Mouse (Mus musculus) forebrain, embryonic 10.5 days (tissue): ENCODE results near the gene Tspan9. TPM values are rescaled to one million over a fixed set of nuclear protein-coding genes. Genes with fewer than 3 reads are reported as not detected.

ENCODE experiments used
- DNase-seq: peaks from one replicate; pipeline ENCODE4 v3.0.0-alpha.2; 2017; ENCODE audit warnings: low spot score; ENCODE audit errors: extremely low spot score
- H3K27ac ChIP-seq: fragments of 300-500 bp; sonication (generic); 2 replicates; pipeline ENCODE4 v1.5.1; 2016; ENCODE audit warnings: mild to moderate bottlenecking
- H3K27me3 ChIP-seq: fragments of 300-500 bp; sonication (generic); 2 replicates; pipeline ENCODE4 v1.6.1; 2016; ENCODE audit warnings: mild to moderate bottlenecking; ENCODE audit not compliant: poor library complexity, severe bottlenecking
- H3K36me3 ChIP-seq: fragments of 300-500 bp; sonication (generic); replicated peaks from 2 replicates; pipeline ENCODE4 v1.6.1; 2016; ENCODE audit warnings: mild to moderate bottlenecking, moderate library complexity
- H3K4me1 ChIP-seq: fragments of 300-500 bp; sonication (generic); 2 replicates; pipeline ENCODE4 v1.6.1; 2016
- H3K4me3 ChIP-seq: fragments of 300-500 bp; sonication (generic); 2 replicates; pipeline ENCODE4 v1.5.1; 2016; ENCODE audit warnings: mild to moderate bottlenecking, moderate library complexity
- H3K9me3 ChIP-seq: fragments of 300-500 bp; sonication (generic); 2 replicates; pipeline ENCODE4 v1.6.1; 2016; ENCODE audit warnings: mild to moderate bottlenecking, moderate library complexity
- WGBS: fragments of 180-500 bp; shearing (Covaris S2); methylation state at CpG from one replicate; pipeline ENCODE4 v1.1.7; 2016; 5-methylcytosine and 5-hydroxymethylcytosine counted together
- polyA plus RNA-seq: library from polyadenylated mRNA; unstranded; fragments of >200 nt; fragmentation: Nextera tagmentation; extraction: Ambion mirVana; gene quantifications from 2 replicates; pipeline ENCODE4 v1.2.1, GENCODE M21; 2016

Tspan9 gene
- polyA plus RNA-seq, 1 experiment from 2014 or later, result 39.4 TPM

- no peaks in the 10 kb centered on the region for H3K27me3 ChIP-seq
- 88% methylated on average over 15 of the region's 15 CpGs for WGBS
- no peak overlapping the region for H3K4me3 ChIP-seq
- no peaks in the 10 kb centered on the region for H3K9me3 ChIP-seq
- H3K4me1 ChIP-seq, result peaks cover 27% of the 10 kb centered on the region
- no peaks in the 10 kb centered on the region for H3K36me3 ChIP-seq
- no peak overlapping the region for H3K27ac ChIP-seq
- DNase-seq, result no peak
Measured at GRCm38 (mm10) chr6:128093856-128094628, 49.4 kb downstream of the Tspan9 start.

- Histone ChIP-seq H3K4me1 (peaks cover 41% of the 10 kb centered on the region), H3K27me3 (no peaks in the 10 kb centered on the region), H3K27ac (no peak overlapping the region), H3K9me3 (no peaks in the 10 kb centered on the region), H3K36me3 (no peaks in the 10 kb centered on the region), H3K4me3 (no peak overlapping the region)
- DNase-seq, result no peak
- WGBS, result 91% methylated on average over 5 of the region's 5 CpGs
Measured at GRCm38 (mm10) chr6:128092621-128093020, 50.8 kb downstream of the Tspan9 start.

DNA sequence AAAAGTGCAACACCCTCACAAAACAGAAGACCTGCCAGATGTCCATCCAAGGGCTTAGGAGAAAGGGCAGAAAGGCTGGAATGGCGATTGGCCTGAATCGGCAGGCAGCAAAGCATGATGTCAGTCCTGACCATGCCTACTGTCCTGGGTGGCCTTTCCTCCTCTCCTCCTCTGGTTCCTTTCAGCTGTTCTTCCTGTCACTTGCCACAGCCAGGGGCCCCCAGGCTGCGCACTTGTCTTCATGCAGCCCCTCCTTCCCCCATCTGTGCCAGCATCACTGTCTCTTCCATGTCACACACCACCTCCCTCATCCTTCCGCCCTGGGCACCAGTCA is 51.6 kb downstream of the Tspan9 start:
- no peak overlapping the region for H3K27ac ChIP-seq
- H3K4me1 ChIP-seq, result peaks cover 49% of the 10 kb centered on the region
- no peaks in the 10 kb centered on the region for H3K27me3 ChIP-seq
- DNase-seq, result no peak
- 94% methylated on average over 4 of the region's 4 CpGs for WGBS
- no peak overlapping the region for H3K4me3 ChIP-seq
- H3K36me3 ChIP-seq, result no peaks in the 10 kb centered on the region
- no peaks in the 10 kb centered on the region for H3K9me3 ChIP-seq

GRCm38 (mm10) chr6:128090985-128091832 is 52.2 kb downstream of the Tspan9 start:
- peaks cover 55% of the 10 kb centered on the region for H3K4me1 ChIP-seq
- no peaks in the 10 kb centered on the region for H3K9me3 ChIP-seq
- 25% methylated on average over 6 of the region's 6 CpGs for WGBS
- H3K36me3 ChIP-seq, result no peaks in the 10 kb centered on the region
- H3K4me3 ChIP-seq, result no peak overlapping the region
- H3K27ac ChIP-seq, result peak overlapping the region; percentile 76
- peak; percentile 69 for DNase-seq
- H3K27me3 ChIP-seq, result no peaks in the 10 kb centered on the region

GRCm38 (mm10) chr6:128089770-128090702 is 53.4 kb downstream of the Tspan9 start:
- no peak for DNase-seq
- Histone ChIP-seq H3K36me3 (no peaks in the 10 kb centered on the region), H3K4me3 (no peak overlapping the region), H3K4me1 (peaks cover 63% of the 10 kb centered on the region), H3K27ac (peak overlapping the region; percentile 51), H3K9me3 (no peaks in the 10 kb centered on the region), H3K27me3 (no peaks in the 10 kb centered on the region)
- WGBS, result 76% methylated on average over 13 of the region's 13 CpGs

DNA sequence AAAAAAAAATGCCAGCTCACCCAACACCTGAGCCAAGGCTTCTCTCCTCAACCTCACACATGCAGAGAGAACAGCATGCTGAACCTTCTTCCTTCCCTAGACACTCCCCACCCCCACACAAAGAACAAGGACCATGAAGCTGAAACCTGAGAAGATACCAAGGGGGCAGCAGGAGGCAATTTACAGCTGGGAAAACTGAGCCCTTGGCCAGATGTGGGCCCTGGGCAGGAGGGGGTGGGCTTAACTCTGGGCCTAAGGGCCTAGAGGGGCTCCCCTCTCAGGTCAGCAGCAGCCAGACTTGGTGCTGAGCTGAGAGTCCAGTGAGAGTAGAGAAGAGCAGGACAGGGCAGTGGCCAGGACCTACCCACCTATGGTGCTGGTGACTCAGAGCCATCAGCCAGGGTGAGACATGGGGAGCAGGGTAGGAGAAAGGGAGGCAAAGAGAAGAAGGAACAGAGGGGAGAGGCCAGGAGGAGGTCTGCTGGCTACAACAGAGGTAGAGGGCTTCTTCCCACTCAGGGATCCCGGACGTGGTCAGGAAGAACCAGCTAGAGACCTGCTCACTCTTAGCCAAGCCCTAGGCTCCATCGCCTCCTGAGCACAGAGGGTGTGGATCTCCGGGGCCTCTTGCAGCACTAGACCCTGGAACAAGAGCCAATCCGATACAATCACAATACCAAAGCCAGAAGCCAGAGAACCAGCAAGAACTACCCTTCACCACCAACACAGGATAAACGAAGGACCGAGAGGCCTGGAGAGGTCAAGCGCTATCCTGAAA is 54.5 kb downstream of the Tspan9 start:
- Histone ChIP-seq H3K9me3 (no peaks in the 10 kb centered on the region), H3K27ac (peak overlapping the region; percentile 71), H3K27me3 (no peaks in the 10 kb centered on the region), H3K4me1 (peaks cover 65% of the 10 kb centered on the region), H3K4me3 (no peak overlapping the region), H3K36me3 (no peaks in the 10 kb centered on the region)
- 81% methylated on average over 8 of the region's 8 CpGs for WGBS
- DNase-seq, result no peak

- WGBS, result 71% methylated on average over 9 of the region's 9 CpGs
- no peak for DNase-seq
- H3K9me3 ChIP-seq, result no peaks in the 10 kb centered on the region
- H3K27me3 ChIP-seq, result no peaks in the 10 kb centered on the region
- H3K4me3 ChIP-seq, result no peak overlapping the region
- no peaks in the 10 kb centered on the region for H3K36me3 ChIP-seq
- peak overlapping the region; percentile 67 for H3K27ac ChIP-seq
- H3K4me1 ChIP-seq, result peaks cover 54% of the 10 kb centered on the region
Measured at GRCm38 (mm10) chr6:128085488-128086066, 57.8 kb downstream of the Tspan9 start.

DNA sequence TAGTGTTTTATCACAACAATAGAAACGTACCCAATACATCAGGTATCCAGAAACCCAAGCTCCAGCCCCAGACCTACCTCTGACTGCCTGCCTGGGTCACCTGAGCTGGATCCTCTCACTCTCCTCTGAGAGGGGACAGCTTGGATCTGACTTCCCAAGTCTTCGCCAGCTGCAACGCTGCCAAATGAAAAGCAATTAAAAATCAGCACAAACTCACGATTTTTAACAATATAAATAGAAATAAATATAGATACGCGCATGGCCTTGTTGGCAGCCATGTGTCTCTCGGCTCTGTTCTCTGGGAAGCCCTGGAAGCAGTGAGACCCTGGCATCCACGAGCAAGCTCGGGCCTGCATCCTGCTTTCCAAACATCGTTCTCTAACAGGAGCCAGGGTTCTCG is 60.1 kb downstream of the Tspan9 start:
- H3K27me3 ChIP-seq, result no peaks in the 10 kb centered on the region
- no peaks in the 10 kb centered on the region for H3K36me3 ChIP-seq
- 91% methylated on average over 11 of the region's 11 CpGs for WGBS
- no peak for DNase-seq
- peaks cover 54% of the 10 kb centered on the region for H3K4me1 ChIP-seq
- no peak overlapping the region for H3K27ac ChIP-seq
- no peaks in the 10 kb centered on the region for H3K9me3 ChIP-seq
- no peak overlapping the region for H3K4me3 ChIP-seq

GRCm38 (mm10) chr6:128081781-128082180 is 61.6 kb downstream of the Tspan9 start:
- peaks cover 39% of the 10 kb centered on the region for H3K4me1 ChIP-seq
- no peak overlapping the region for H3K4me3 ChIP-seq
- DNase-seq, result no peak
- no peaks in the 10 kb centered on the region for H3K36me3 ChIP-seq
- no peaks in the 10 kb centered on the region for H3K9me3 ChIP-seq
- H3K27me3 ChIP-seq, result no peaks in the 10 kb centered on the region
- no peak overlapping the region for H3K27ac ChIP-seq
- WGBS, result 86% methylated on average over 5 of the region's 5 CpGs

DNA sequence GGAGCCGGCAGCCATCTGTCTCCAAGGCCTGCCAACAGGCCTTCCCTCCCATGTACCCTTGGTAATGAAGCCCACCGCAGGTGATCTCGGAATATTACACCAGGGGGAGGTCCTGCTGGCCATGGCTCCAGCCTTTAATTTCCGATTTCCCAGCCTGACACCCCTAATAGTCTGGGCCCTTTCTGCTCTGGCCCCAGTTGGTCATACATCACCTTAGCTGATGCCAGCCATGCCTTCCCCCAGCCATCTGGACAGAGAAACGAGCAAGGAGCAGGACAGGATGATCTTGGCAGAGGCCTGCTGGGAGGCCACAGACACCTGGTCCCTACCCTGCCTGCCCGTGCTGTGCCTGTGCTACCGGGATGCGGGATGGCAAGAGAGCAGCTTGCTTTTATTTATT is 62.1 kb downstream of the Tspan9 start:
- DNase-seq, result no peak
- Histone ChIP-seq H3K27me3 (no peaks in the 10 kb centered on the region), H3K36me3 (no peaks in the 10 kb centered on the region), H3K9me3 (no peaks in the 10 kb centered on the region), H3K27ac (no peak overlapping the region), H3K4me1 (peaks cover 35% of the 10 kb centered on the region), H3K4me3 (no peak overlapping the region)
- 91% methylated on average over 8 of the region's 8 CpGs for WGBS

DNA sequence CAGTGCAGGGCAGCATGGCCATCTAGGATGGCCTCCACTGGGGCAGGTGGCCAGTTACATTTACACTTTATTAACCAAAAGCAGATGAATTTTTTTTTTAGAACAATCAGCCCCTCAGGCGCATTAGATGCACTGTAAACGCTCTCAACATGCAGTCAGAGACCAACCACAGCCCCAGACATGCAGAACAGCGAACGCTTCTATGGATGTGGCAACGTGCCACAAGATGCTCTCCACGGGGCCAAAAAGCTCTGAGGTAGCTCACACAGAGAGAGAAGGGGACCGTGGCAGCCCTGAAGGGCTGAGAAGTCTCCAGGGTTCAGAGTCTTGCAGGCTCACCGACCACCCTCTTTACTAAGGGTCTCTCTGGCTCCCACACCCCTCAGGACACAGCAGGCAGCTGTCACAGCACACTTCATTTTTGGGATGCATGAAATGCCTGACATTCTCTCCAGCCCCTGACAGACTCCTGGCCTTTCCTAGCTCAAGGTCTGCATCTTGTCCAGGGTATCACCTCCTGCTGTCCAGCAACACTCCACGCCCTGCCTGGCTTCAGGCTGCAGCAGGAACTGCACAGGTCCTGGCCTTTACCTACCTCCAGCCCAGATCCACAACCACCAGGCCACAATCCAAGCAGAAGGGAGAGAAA is 63.7 kb downstream of the Tspan9 start:
- no peak for DNase-seq
- Histone ChIP-seq H3K4me3 (no peak overlapping the region), H3K9me3 (no peaks in the 10 kb centered on the region), H3K36me3 (no peaks in the 10 kb centered on the region), H3K4me1 (peaks cover 30% of the 10 kb centered on the region), H3K27ac (0 out of 2 replicates have a peak overlapping the region, but pooled peaks have one; percentile 9), H3K27me3 (no peaks in the 10 kb centered on the region)
- 84% methylated on average over 9 of the region's 9 CpGs for WGBS
